Mouse (Mus musculus) erythroblast, embryonic 14.5 days (primary cell): Measurements from ENCODE around the gene Zc2hc1c. TPM values are rescaled to one million over a fixed set of nuclear protein-coding genes. Genes with fewer than 3 reads are reported as not detected.

Experiments used
- H3K27me3 ChIP-seq: 2 replicates; pipeline ENCODE4 v1.6.1; 2012; ENCODE audit warnings: inconsistent platforms; ENCODE audit not compliant: control insufficient read depth
- H3K36me3 ChIP-seq: 2 replicates; pipeline ENCODE4 v1.6.1; 2012; ENCODE audit warnings: mild to moderate bottlenecking, inconsistent platforms; ENCODE audit not compliant: control insufficient read depth
- H3K4me1 ChIP-seq: 2 replicates; pipeline ENCODE4 v1.6.1; 2012; ENCODE audit warnings: inconsistent platforms; ENCODE audit not compliant: control insufficient read depth
- H3K4me3 ChIP-seq: replicated peaks from 2 replicates; pipeline ENCODE3; 2012; ENCODE audit warnings: moderate library complexity, mild to moderate bottlenecking, inconsistent platforms
- H3K9me3 ChIP-seq: 2 replicates; pipeline ENCODE4 v1.6.1; 2012; ENCODE audit warnings: low read length, inconsistent platforms, mixed read lengths; ENCODE audit not compliant: control insufficient read depth
- GATA1 ChIP-seq: IDR thresholded peaks from 2 replicates; pipeline ENCODE4 v1.6.1; 2012; ENCODE audit warnings: low read length, inconsistent platforms, mixed read lengths
- TAL1 ChIP-seq: IDR thresholded peaks from 3 replicates; pipeline ENCODE4 v1.6.1; 2012; ENCODE audit warnings: low read length, inconsistent platforms, mixed read lengths
- polyA plus RNA-seq: library from polyadenylated mRNA; stranded (reverse); fragments of >175 nt; gene quantifications from 2 replicates; pipeline ENCODE4 v1.2.3, GENCODE M21; 2012

The Zc2hc1c gene
- polyA plus RNA-seq, 1 experiment = 0.01 TPM

- Histone ChIP-seq H3K36me3 (peaks cover 12% of the 10 kb centered on the region), H3K9me3 (peaks cover 4% of the 10 kb centered on the region), H3K27me3 (no peaks in the 10 kb centered on the region), H3K4me3 (peak overlapping the region; percentile 90), H3K4me1 (peaks cover 42% of the 10 kb centered on the region)
- TF ChIP-seq GATA1 (no peak), TAL1 (no peak)
Observed at GRCm38 (mm10) chr12:85269821-85270220, 18.6 kb upstream of the Zc2hc1c start.

DNA sequence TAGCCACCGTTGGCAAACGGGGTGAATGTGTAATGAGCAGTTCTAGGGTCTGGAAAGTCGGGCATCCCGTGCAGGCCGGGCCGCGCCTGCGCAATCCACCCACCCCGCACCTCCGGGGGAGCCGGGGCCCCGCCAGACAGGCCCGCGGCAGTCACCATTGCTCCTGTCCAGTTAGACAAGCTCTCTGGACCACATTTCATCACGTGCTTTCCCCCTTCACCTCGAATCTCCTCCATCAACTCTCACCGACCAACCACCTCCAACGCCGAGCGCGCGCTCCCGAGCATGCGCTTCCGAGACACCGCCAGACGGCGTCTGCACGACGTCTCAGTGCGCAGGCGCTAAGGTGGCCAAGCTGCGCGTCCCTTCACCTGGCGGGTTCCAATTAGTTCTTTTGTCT lies 18.1 kb upstream of the Zc2hc1c start, which contains the start of gene Mlh3:
TSS of gene Mlh3 (minus strand) at position 281 of the 400 bp plus-strand sequence.
- H3K4me1 ChIP-seq = peaks cover 42% of the 10 kb centered on the region
- no peaks in the 10 kb centered on the region for H3K27me3 ChIP-seq
- H3K9me3 ChIP-seq = peaks cover 5% of the 10 kb centered on the region
- peaks cover 17% of the 10 kb centered on the region for H3K36me3 ChIP-seq
- peak within 1 kb of the TSS; percentile 90 for H3K4me3 ChIP-seq
- TF ChIP-seq GATA1 (no peak), TAL1 (no peak)

GRCm38 (mm10) chr12:85271132-85271842 lies 17.1 kb upstream of the Zc2hc1c start:
- Histone ChIP-seq H3K27me3 (no peaks in the 10 kb centered on the region), H3K4me1 (peaks cover 42% of the 10 kb centered on the region), H3K9me3 (peaks cover 5% of the 10 kb centered on the region), H3K4me3 (no peak overlapping the region), H3K36me3 (peaks cover 27% of the 10 kb centered on the region)
- TF ChIP-seq GATA1 (no peak), TAL1 (no peak)

- Histone ChIP-seq H3K9me3 (peaks cover 5% of the 10 kb centered on the region), H3K4me3 (no peak overlapping the region), H3K4me1 (peaks cover 42% of the 10 kb centered on the region), H3K36me3 (peaks cover 31% of the 10 kb centered on the region), H3K27me3 (no peaks in the 10 kb centered on the region)
- TF ChIP-seq TAL1 (no peak), GATA1 (no peak)
Observed at GRCm38 (mm10) chr12:85271843-85272206, 16.6 kb upstream of the Zc2hc1c start.

- Histone ChIP-seq H3K4me1 (peaks cover 55% of the 10 kb centered on the region), H3K36me3 (peaks cover 47% of the 10 kb centered on the region), H3K9me3 (peaks cover 5% of the 10 kb centered on the region; the same call in 1 of the 2 replicates), H3K27me3 (no peaks in the 10 kb centered on the region), H3K4me3 (no peak overlapping the region)
- TF ChIP-seq GATA1 = no peak
- no peak for TF ChIP-seq TAL1
Observed at GRCm38 (mm10) chr12:85273508-85273907, 14.9 kb upstream of the Zc2hc1c start.

DNA sequence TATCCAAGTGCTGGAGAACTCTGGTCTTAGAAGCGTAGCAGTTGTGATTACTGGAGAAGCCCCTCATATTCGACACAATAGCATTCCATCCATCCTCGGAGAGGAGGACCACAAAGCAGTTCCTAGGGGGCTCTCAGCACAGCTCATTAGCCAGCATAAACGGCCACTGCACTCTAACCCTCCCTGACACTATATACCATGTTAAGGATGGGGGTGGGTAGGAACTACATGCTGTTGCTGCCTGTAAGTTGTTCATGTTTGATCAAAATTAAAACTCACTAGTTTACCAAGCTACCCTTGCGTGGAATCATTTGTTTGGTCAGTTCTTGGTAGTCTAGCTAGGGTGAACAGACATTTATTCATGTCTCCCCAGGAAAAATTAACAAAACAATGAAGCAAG lies 12.1 kb upstream of the Zc2hc1c start:
- H3K27me3 ChIP-seq = no peaks in the 10 kb centered on the region
- H3K4me3 ChIP-seq = no peak overlapping the region
- no peak for TF ChIP-seq GATA1
- TF ChIP-seq TAL1 = no peak
- peaks cover 5% of the 10 kb centered on the region; the same call in 1 of the 2 replicates for H3K9me3 ChIP-seq
- peaks cover 46% of the 10 kb centered on the region for H3K36me3 ChIP-seq
- H3K4me1 ChIP-seq = peaks cover 60% of the 10 kb centered on the region

DNA sequence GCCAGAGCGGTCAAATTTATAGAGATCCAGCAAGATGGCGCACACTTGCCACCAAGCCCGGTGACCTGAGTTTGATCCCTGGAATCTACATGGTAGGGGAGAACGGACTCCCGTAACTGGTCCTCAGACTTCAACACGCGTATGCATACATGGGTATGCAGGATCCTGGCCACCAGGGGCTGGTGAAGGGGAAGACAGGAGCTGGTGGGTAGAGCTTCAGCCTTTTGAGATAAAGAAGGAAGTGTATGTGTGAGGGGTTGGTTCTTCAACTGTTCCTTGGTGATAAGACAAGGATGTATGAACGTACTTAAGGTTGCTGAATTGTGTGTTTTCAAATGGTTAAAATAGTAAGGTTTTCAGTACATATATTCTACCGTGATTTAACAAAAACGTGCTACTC lies 9.5 kb upstream of the Zc2hc1c start:
- Histone ChIP-seq H3K4me1 (peaks cover 45% of the 10 kb centered on the region), H3K4me3 (peak overlapping the region; percentile 87), H3K9me3 (peaks cover 5% of the 10 kb centered on the region; the same call in 1 of the 2 replicates), H3K36me3 (peaks cover 46% of the 10 kb centered on the region), H3K27me3 (no peaks in the 10 kb centered on the region)
- TF ChIP-seq TAL1 (no peak), GATA1 (no peak)

DNA sequence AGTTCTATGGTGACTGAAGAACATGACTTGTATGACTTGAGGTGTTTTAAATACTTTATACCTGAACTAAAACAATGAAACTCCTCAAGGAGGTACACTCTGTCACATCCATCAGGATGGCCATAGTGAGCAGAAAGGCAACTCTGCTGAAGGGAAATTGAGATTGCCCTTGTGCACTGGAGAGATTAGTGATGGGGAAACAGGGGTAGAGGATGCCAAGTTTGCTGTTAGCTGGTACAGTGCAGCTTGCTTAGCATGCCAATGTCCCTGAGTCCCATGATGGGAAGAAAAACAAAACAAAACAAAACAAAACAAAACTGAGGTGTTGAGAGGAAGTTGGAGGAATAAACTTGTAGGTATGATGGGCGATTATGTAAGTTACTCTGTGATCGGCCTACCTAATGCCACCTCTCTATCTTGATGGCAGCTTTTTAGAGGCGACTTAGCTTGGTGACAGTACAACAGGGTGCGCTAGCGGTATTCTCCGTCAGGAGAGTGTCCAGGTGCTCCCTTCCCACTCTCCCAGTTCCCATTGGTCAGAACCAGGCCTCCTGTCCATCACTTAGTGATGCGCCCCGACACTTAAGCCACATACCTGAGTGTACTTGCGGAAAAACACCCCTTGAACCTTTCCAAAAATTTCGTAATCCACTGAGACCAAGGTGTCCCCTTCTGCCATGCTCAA lies 8.9 kb upstream of the Zc2hc1c start:
- Histone ChIP-seq H3K27me3 (no peaks in the 10 kb centered on the region), H3K9me3 (peaks cover 4% of the 10 kb centered on the region; the same call in 1 of the 2 replicates), H3K36me3 (peaks cover 41% of the 10 kb centered on the region), H3K4me3 (peak overlapping the region; percentile 87), H3K4me1 (peaks cover 42% of the 10 kb centered on the region)
- no peak for TF ChIP-seq TAL1
- peak; percentile 65; the same call in 1 of the 2 replicates for TF ChIP-seq GATA1

- TF ChIP-seq GATA1 = no peak
- TF ChIP-seq TAL1 = no peak
- Histone ChIP-seq H3K36me3 (peaks cover 34% of the 10 kb centered on the region), H3K9me3 (no peaks in the 10 kb centered on the region), H3K4me3 (peak overlapping the region; percentile 87), H3K27me3 (no peaks in the 10 kb centered on the region), H3K4me1 (peaks cover 42% of the 10 kb centered on the region)
Observed at GRCm38 (mm10) chr12:85280105-85280844, 8.1 kb upstream of the Zc2hc1c start.
